Comparison of ENCODE assay signal across 9 mouse cellular contexts in the genomic region with DNA sequence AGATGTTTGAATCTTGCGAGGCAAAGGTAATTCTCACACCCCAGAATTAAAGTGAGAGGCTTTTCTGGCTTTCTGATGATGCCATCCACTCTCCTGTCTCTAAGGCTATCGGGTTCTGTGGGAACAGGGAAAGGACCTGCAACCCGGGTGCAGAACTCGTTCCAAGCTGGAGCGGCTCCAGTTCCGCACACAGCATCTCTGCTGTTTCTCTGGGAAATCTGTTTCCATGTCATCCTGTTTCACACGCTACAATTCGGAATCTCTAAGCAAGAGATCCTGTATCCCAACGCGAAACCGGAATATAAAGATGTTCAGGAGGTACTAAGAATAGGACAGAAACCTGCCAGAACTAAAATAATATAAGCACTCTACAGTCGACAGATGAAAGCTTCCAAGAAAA. TPM values are rescaled to one million over a fixed set of nuclear protein-coding genes. Genes with fewer than 3 reads are reported as not detected.
A peak's percentile ranks its signal among the peaks of the same experiment; 100 is the strongest.
DNase-seq lines count a peak whose midpoint lies in the region; ATAC-seq lines count a peak whose summit lies in the region.
"Had no signal": no experiment of that assay in that cellular context is flagged by ENCODE, and none has a peak within 500 bp of the region (broad histone marks: within the 10 kb centered on the region; RNA-seq: fewer than 3 reads in every experiment).

No protein-coding gene starts in this region.

- no peak for ATAC-seq in neural tube, embryonic 11.5 days (ENCODE audit: insufficient read depth, low FRiP score, low TSS enrichment)

- H3K9me3 ChIP-seq in neural tube, embryonic 11.5 days (ENCODE audit: control insufficient read depth, low read length): no peaks in the 10 kb centered on the region

- H3K4me2 ChIP-seq in neural tube, embryonic 11.5 days (ENCODE audit: low read depth): peak overlapping the region; percentile 80; the same call in 1 of the 2 replicates

- H3K36me3 ChIP-seq in neural tube, embryonic 11.5 days (ENCODE audit: control insufficient read depth, insufficient read depth, low read length): no peaks in the 10 kb centered on the region

- 34% methylated on average over 12 of the region's 12 CpGs for WGBS in neural tube, embryonic 11.5 days

- peaks cover 13% of the 10 kb centered on the region for H3K4me1 ChIP-seq in neural tube, embryonic 11.5 days (ENCODE audit: control insufficient read depth, insufficient read depth, low read length)

- peak overlapping the region; percentile 58; the same call in 1 of the 2 replicates for H3K9ac ChIP-seq in neural tube, embryonic 11.5 days (ENCODE audit: low read length)
- H3K9ac ChIP-seq: liver, embryonic 14.5 days had no signal

- peak overlapping the region; percentile 49 for H3K4me3 ChIP-seq in neural tube, embryonic 11.5 days (ENCODE audit: low read depth, low read length)

- DNase-seq in embryo, embryonic 11 days: peak; percentile 24
- no peak for DNase-seq in embryo, embryonic 10.5 days (ENCODE audit: low spot score)
- DNase-seq in neural tube, embryonic 11.5 days (ENCODE audit: low spot score): peak; percentile 15
- DNase-seq in neural tube, embryonic 10.5 days (ENCODE audit: extremely low spot score, low spot score): no peak
- DNase-seq in left cerebral cortex, adult 8-10 months (ENCODE audit: low spot score in 2 of 2): peak; percentile 11 to 19
- DNase-seq in right cerebral cortex, postnatal 4 days: peak; percentile 60
- DNase-seq in urinary bladder, postnatal 36 days (ENCODE audit: low spot score in 2 of 2): no peak
- no peak for DNase-seq in adrenal gland, adult 8-10 months

- peaks cover 62% of the 10 kb centered on the region for H3K27me3 ChIP-seq in neural tube, embryonic 11.5 days (ENCODE audit: control insufficient read depth, insufficient read depth, low read length)

- H3K27ac ChIP-seq in neural tube, embryonic 11.5 days (ENCODE audit: low read depth, low read length): no peak overlapping the region
- H3K27ac ChIP-seq: liver, embryonic 14.5 days had no signal

RNA-seq across cellular contexts. Expression of gene Tmem163, which starts 3.2 kb away (rescaled TPM):
- 27.1 and 32.0 TPM in 2 replicates for polyA plus RNA-seq in neural tube, embryonic 11.5 days (2014; fragmentation: Nextera tagmentation; extraction: Ambion mirVana)
- 10 to 100 TPM; 18.8 to 20.4 (median 19.4) TPM for total RNA-seq in left cerebral cortex, adult 8-10 months (2022)
- 1 to 10 TPM in 2 of 4 experiments, not detected in 2; 1.6 TPM for total RNA-seq in adrenal gland, adult 8-10 months (2022)

RNA-seq across cellular contexts. Expression of gene Acmsd, which starts 53.1 kb away (rescaled TPM):
- polyA plus RNA-seq in neural tube, embryonic 11.5 days (2014; fragmentation: Nextera tagmentation; extraction: Ambion mirVana): 0.15 and 0.26 TPM in 2 replicates
- total RNA-seq in left cerebral cortex, adult 8-10 months (2022): not detected
- not detected for total RNA-seq in adrenal gland, adult 8-10 months (2022)

Comparison
In these comparisons a context has a peak if more than half of its experiments do, and no peak if none do; other contexts are left out.
1. DNase-seq: peak in embryo, embryonic 11 days (single experiment), neural tube, embryonic 11.5 days (single experiment), left cerebral cortex, adult 8-10 months (2 of 2) and right cerebral cortex, postnatal 4 days (single experiment); none in embryo, embryonic 10.5 days (single experiment), neural tube, embryonic 10.5 days (single experiment), urinary bladder, postnatal 36 days (0 of 2) and adrenal gland, adult 8-10 months (single experiment).
2. RNA of gene Tmem163, which starts 3.2 kb away (total RNA-seq): 18.8 to 20.4 TPM in left cerebral cortex, adult 8-10 months; 1.6 TPM in adrenal gland, adult 8-10 months; every median in the first group is over 4 times any median in the second.